Mouse (Mus musculus): ENCODE data around the gene Psmd6.

The Psmd6 gene

DNA sequence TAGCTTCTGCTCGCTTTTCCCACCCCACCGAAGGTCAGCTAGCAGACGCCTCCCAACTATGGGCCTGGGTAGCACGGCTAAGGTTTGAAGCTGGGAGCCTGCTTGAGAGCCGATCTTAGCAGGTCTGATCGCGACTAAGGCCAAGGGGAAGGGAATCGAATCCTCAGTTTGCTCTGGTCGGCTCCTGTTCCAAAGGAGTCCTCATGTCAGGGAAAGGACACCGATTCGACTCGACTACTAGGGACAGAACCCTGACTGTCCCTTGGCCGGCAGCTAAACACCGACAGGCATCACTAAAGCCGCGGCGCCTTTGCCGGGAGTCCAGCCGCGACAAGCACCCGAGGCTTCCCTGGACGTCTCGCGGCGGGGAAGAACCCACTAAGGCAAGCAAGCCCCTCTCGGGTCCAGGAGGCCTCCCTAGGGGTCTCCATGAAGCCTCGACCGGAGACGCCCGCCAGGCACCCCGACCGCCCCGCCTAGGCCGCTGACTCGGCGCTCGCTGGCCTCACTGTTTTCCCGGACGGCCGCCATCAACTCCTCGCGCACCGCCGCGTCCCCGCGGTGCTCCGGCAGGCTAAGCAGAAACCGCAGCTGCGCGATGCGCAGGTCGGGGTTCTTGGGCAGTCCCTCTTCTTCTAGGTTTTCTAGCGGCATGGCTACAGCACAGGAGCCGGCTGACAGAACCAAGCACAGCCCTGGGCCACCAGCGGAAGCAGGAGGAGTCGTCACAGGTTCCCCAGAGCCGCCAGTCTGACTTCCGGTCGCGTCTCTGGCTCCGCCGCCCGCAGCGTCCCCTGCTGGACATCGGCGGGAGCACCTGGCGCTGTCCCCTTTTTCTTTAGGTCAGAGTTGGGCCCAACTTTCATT, at the start of gene Psmd6:
TSS of gene Psmd6 (minus strand) at position 755 of the 867 bp plus-strand sequence.
- DNase-seq (ENCODE audit: extremely low read depth, low read depth, low spot score) = peak; percentile 18

DNA sequence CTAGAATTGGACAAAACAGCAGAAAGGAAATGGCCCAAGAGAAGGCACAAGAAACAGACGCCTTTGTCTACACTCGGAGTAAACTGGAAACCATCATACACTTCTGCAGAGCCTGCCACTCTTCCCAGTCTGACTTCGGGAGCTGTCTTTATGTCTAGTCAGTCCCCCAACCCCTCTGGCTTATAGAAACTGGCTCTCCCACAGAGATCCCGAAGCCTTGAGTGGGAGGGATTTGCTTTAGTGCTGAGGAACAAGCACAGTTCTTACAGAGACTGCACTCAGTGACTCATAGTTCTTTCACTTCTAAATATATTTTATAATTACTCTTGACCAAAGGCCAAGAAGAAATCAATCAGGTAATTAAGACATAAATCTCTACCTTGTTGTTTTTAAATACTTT, 10.1 kb downstream of the Psmd6 start:
- DNase-seq (ENCODE audit: extremely low read depth, low read depth, low spot score) = peak; percentile 19

GRCm38 (mm10) chr14:14104930-14105318, 15.9 kb downstream of the Psmd6 start:
- DNase-seq (ENCODE audit: extremely low read depth, low read depth, low spot score) = no peak

- no peak for DNase-seq (ENCODE audit: extremely low read depth, low read depth, low spot score)
Observed at GRCm38 (mm10) chr14:14104213-14104929, 16.4 kb downstream of the Psmd6 start.

DNA sequence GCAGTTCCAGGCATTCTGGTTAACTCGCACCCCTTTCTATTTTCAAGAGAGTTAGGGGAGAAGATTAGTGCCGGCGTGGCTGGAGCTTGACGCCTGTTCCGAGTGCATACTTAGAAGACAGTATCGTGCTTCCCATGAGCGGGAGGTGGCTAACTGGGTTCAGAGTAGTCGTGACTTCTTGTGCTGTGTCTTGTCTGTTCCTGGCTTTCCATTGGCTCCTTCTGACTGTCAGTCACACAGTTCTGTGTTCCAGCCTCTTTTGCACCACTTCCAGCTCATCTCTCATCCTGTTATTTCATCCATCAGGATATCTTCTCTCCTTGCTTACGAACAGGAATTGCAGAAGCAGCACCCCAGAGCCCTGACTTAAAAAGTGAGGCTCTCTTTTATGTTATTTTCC, 19.5 kb downstream of the Psmd6 start:
- DNase-seq (ENCODE audit: extremely low read depth, low read depth, low spot score) = no peak

DNA sequence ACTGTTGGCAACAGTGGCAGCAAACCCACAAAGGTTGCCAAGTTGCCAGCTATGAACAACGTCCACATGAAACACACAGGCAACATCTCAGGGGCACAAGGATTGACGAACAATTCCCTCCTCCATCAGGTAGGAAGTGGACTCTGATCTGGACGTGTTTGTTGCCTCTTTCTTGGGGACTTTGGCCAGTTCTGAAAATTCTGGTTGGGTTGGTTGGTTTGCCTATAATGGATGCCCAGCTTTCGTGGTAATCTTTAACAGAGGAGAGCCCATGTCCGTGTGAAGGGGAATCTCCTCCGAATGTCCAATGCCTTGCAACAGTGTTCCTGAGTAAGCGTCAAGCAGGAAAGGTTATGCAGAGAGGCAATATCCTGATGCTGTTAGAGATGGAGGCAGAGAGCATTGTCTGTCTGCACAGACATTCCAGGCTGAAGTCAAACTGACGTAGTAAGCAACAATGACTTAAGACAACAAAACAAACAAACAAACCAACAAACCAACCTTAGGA, 20.0 kb downstream of the Psmd6 start:
- no peak for DNase-seq (ENCODE audit: extremely low read depth, low read depth, low spot score)

GRCm38 (mm10) chr14:14098330-14098980, 22.3 kb downstream of the Psmd6 start:
- peak; percentile 26 for DNase-seq (ENCODE audit: extremely low read depth, low read depth, low spot score)

DNA sequence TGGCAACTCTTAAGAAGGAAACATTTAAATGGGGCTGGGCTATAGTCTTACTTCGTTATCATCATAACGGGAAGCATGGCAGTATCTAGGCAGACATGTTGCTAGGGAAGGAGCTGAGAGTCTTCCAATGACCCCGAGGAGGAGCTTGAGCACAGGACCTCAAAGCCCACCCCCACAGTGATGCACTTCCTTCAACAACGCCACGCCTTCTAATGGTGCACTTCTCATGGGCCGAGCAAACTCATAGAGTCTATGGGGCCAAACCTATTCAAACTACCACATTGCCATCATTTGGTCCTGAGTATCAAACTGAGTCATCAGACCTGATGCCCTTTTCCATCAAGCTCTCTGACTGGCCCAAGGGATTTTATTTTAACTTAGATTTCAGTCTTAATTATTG, 30.2 kb downstream of the Psmd6 start:
- no peak for DNase-seq (ENCODE audit: extremely low read depth, low read depth, low spot score)

- no peak for DNase-seq (ENCODE audit: extremely low read depth, low read depth, low spot score)
Observed at GRCm38 (mm10) chr14:14088016-14088791, 32.6 kb downstream of the Psmd6 start.

GRCm38 (mm10) chr14:14087348-14087747, 33.4 kb downstream of the Psmd6 start:
- no peak for DNase-seq (ENCODE audit: extremely low read depth, low read depth, low spot score)

- DNase-seq (ENCODE audit: extremely low read depth, low read depth, low spot score) = no peak
Observed at GRCm38 (mm10) chr14:14086711-14087263, 34.0 kb downstream of the Psmd6 start.

- peak; percentile 39 for DNase-seq (ENCODE audit: extremely low read depth, low read depth, low spot score)
Observed at GRCm38 (mm10) chr14:14083811-14084210, 37.0 kb downstream of the Psmd6 start.

DNA sequence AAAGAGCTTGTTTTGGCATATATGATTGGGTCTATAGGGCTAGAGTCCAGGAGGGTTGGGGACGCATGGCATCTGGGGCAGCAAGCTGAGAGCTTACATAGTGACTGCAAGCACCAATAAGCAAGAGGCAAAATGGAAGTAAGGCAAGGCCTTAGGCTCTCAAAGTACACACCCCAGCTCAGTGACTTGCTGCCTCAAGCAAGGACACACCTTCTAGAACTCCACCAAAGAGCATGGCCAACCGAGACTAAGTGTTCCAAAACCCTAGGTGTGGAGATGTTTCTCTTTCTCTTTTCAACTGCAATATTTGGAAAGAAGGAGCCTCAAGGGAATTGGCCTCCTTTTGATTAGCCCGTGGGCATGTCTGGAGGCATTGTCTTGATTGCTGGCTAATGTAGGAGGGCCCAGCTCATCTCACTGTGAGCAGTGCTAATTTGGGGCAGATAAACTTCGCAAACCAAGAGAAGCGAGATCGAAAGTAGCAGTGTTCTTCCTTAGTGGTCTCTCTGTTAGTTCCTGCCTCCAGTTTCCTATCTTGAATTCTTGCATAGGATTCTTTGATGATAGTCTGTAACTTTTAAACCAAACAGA, 40.1 kb downstream of the Psmd6 start:
- no peak for DNase-seq (ENCODE audit: extremely low read depth, low read depth, low spot score)

DNA sequence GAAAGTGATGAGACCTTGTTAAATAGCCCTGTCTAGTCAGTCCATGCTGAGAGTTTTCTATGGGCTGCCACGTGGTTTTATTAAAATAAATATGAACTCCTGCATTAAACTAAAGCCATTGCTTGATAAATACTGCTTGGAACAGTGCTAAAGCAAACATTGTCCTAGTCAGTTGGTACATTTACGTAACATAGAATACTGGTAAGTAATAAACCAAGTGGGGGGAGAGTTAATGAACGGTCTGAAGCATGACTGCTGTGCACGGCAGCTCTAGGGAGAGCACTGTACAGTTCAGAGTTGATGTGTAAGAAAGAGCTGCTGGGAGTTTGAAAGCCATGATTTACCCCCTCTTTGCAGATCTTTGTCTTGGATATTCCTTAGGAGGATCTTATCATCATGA, 49.3 kb downstream of the Psmd6 start:
- DNase-seq (ENCODE audit: extremely low read depth, low read depth, low spot score) = no peak

DNA sequence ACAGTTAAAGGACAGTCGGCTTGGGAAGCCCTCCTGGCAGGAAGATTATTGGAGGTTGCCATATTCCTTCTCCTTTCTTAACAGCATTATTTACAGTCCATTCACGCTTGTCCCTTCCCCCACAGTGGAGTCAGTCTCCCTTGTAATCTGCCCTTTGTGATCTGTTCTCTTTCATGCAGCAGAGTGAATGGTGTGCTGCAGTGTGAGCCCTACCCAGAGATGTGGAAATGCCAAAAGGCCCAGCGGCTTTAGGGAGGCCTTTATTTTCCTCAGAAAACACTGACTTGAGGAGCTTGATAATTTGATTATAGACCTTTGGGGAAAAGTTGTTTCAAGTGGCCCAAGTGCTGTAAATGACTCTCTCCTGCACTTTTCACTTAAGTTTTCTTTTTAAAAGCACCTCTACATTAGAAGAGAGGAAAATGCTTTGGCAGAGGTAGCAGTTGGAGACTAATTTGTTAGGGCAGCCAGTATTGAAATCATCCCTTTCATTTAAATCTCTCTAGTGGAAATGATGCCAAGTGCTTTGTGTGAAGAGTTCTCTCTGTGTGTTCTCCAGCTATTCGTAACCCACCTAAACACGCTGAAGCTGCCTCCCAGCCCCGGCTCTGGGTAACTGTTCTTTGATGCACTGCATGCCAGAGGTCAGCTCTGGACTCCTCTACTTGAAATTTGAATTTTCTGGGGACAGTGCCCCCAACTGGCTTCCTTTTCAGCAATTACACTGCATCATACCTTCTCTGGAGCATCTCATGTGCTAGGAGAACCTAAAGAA, 50.1 kb downstream of the Psmd6 start:
- no peak for DNase-seq (ENCODE audit: extremely low read depth, low read depth, low spot score)

GRCm38 (mm10) chr14:14068553-14068952, 52.2 kb downstream of the Psmd6 start:
- no peak for DNase-seq (ENCODE audit: extremely low read depth, low read depth, low spot score)

- DNase-seq (ENCODE audit: extremely low read depth, low read depth, low spot score) = no peak
Observed at GRCm38 (mm10) chr14:14067648-14068472, 52.9 kb downstream of the Psmd6 start.

DNA sequence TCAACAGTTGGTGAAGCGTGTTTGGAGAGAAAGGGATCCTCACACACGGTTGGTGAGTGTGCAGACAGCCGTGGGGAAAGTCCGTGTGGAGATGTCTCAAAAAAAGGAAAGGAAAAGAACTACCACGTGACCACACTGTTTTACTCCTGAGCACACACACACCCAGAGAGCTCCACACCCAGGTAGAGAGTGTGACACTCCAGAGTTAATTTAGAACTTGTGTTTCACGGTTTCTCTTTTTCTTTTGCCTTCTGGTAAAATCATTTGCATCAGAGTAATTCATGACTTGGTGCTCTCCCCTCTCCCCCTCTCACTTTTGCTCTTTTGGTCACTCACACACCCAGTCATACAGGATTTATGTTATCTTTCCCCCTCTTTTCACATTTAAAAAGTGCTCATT, 54.5 kb downstream of the Psmd6 start:
- no peak for DNase-seq (ENCODE audit: extremely low read depth, low read depth, low spot score)

DNA sequence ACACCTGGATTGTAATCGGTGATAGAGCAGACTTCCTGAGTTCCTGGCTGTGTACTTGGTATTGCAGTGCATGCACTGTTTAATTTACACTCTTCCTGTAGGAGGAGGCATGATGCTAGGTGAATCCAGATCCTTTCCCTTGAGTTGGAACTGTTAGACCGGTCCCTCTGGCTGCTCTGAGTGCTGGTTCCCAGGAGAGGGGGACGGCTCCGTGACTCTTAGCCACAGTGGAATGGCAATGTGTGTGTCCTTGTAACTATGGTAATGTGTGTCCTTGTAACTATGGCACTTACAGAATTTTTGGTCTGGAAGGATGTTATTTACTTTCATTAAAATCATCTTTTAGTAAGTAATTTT, 55.7 kb downstream of the Psmd6 start:
- DNase-seq (ENCODE audit: extremely low read depth, low read depth, low spot score) = no peak
